Mouse (Mus musculus): Measurements from ENCODE around the gene Scg5.

The Scg5 gene

DNA sequence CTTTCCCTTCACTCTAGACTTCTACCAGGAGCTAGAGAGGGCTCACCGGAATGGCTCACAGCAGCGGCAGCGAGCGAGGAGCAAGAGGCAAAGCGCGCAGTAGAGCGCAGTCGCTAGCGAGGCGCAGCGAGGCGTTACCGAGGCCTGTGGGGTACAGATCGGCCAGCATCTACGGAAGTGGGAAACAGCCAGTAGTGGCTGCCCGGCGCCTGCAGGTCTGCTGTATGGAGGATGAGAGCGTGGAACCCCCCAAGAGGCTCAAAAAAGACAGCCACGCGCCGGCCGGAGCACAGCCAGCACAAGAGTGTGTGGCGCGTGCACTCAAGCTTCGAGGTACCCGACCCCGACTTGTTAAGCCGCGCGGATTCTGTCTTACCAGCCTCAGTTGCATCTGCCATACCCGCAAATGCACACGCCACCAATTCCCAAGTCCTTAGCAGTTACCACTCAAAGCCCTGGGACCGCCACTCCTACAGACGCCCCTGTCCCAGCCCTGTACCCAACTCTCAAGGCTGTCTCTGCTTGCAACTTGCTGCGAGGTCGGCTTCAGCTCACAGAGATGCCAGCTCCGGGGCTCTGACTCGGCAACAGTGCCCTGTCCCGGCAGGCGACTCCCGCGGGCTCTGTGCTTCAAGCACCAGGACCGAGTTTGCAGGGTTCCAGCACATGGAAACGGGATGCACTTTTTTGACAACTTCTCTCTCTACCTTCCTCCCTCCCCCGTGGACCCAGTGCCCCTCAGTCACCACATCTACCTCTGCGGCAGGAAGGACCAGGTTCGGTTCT, 71.2 kb downstream of the Scg5 start:
- no peak for DNase-seq (ENCODE audit: low read depth, low spot score)

DNA sequence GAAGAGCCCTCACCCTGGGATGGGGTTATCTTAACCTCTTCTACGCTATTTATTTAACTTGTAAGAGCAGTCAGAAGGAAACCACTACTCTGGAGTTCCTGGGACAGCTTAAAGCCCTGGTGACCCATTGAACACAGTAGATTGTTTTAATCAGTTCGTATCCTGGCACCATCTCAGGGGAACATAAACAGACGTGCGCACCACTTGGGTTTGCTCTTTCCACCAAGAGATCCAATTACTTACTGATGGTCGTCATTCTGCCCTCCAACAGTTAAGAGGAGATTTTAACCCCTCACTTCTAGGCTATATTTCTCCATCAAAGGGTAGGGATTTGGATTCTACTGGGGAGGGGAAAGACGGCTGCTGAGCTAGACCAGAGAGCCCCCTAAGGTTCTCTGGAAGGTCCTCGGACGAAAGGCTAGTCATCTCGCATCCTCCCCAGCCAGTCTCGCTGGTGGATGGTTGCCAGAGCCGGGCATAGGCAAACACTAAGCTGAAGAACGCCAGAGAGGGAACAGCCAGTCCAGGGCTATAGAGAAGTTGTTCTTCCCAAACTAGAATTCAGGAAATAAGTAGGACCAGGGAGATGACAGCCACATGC, 71.9 kb downstream of the Scg5 start:
- no peak for DNase-seq (ENCODE audit: low read depth, low spot score)

DNA sequence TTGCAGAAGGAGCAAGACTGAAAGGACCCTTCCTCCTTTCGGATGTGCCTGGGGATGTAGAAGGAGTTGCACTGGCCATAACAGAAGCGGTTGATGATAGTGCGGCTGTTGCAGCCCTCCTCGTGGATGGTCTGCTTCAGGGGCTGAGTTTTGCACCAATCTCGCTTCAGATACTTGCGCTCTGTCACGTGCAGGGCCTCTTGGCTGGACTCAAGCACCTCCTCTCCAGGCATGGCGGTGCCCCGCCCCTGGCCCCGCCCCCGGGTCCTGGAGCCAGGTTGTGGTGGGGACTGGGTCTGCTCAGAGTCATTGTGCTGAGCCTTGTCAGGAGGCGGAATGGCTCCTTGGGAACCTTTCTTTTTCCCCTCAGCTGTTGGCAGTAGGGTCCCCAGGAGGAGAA, 79.2 kb downstream of the Scg5 start:
- no peak for DNase-seq (ENCODE audit: low read depth, low spot score)

DNA sequence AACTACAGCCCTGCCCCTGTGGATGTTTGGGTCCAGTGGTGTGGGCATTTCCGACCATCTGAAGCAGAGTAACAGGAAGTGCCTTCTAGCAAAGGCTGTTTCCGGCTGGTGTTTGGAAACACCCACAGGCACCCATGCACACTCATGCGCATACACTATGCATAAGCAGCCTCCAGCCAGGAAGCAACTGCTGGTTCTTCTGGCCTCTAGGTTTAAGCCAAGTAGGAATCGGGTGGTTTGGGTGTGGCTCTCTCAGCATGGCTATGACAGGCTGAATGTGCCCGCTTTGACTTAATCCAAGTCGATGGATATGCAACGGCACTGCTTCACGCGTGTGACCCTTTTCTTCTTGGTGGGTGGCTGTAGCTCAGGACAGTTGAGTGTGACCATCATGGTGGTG, 79.6 kb downstream of the Scg5 start:
- no peak for DNase-seq (ENCODE audit: low read depth, low spot score)

DNA sequence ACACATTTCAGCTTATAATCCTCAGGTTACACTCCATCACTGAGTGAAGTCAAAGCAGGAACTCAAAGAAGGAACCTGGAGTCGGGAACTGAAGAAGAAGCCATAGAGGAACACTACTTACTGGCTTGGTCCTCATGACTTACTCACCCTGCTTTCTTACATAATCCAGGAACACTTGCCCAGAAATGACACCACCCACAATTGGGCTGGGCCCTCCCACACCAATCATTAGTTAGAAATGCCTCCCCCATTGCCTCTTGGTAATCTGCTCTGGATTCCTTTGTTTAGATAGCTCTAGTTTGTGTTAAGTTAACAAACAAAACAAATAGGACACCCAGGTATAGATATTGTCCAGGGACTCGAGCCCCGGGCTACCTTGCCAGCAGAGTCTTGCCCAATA, 100.3 kb downstream of the Scg5 start:
- no peak for DNase-seq (ENCODE audit: low read depth, low spot score)
